Mouse (Mus musculus) 3T3-L1 (cell line): ENCODE results near the gene Cul1.
A peak's percentile ranks its signal among the peaks of the same experiment; 100 is the strongest.

ENCODE experiments used
- DNase-seq: peaks from one replicate; pipeline ENCODE4 v3.0.0-alpha.2; 2015; ENCODE audit warnings: low read depth, low spot score

Gene Cul1

DNA sequence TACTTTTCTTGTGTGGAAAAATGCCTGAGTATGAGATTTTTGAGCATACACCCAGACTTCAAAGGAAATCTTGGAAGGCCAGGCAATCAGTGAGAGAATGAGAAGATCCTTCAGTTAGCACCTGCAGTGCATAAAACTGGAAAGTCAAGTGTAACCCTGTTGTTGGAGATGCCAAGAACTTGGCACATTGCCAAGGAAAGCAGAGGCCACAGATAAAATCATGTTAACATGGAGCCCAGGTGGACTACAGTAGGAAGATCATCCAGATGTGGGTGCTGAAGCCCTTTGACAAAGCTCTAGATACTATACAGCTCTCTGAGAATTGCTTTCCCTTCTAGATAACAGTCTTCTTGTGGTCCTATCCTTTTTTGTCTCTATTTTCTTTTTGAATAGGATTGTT lies 19.2 kb downstream of the Cul1 start:
- DNase-seq: no peak

DNA sequence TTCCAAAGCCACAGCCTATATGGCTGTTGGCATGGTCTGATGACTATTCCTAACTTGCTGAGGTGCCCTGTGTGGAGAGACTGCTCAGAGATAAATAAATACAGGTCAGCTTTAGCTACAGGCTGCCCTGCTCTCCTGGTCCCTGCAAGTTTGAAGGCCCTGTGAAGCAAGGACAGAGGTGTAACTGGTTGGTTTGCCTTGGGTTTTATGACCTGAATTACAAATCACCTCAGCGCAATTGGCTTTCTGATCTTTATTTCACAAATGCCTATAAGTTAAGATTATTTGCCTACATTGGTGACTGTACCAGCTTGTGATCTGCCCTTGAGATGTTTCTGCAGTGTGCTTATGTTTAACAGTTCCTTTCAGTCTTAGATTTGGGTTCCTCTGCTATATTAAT lies 28.8 kb downstream of the Cul1 start:
- no peak for DNase-seq

DNA sequence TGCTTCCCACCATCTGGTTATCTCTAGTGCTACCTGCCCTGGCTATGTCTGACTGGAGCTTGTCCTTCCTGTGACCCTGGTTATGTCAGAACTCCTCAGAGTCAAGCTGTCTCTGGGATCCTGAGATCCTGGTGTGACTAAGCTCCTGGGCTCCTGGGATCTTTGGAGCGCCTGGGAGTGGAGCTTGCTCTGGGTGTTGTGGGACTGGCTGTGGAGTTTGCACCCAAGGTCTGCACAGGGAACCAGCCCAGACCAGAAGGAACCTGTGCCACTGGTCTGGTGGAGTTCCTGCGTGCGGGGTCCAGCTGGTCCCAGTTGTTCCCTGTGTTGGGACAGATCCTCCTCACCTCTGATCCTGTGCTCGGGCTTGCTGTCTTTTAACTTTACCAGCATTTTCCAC lies 41.4 kb downstream of the Cul1 start:
- peak; percentile 53 for DNase-seq

DNA sequence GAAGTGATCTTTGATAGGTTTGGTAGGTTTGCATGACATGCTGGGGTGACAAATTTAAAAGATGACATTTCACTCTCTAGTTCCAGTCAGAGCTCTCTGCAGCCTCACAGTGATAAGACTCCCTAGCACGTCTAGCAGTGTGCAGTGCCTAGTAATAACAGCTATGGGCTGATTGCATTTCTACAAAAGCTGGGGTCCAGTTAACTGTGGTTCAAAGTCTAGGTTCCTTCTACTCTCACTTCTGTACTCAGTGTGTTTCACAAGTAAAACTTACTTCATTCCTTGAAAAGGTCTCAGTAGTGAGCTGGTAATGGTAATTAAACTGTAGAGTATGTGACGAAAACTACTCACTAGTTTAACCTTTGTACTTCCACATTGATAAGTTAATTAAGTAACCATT lies 66.8 kb downstream of the Cul1 start:
- DNase-seq: no peak

DNA sequence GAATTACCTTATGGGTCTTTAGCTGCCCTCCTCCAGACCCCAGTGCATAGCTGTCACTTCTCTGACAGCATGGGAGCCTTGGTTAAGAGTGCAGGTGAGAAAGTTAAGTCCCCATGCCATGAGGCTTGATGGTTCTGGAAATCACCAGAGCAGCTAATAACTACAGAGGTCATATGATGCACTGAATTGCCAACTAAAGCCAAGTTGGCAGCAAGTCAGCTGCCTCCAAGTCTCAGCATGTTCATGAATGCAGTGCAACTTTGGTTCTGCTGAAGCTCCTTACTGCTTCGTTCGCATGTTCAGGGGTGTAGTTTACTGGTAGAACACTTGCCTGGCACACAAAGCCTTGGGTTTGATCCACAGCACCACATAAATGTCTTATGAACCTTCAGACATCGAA lies 69.2 kb downstream of the Cul1 start:
- no peak for DNase-seq

DNA sequence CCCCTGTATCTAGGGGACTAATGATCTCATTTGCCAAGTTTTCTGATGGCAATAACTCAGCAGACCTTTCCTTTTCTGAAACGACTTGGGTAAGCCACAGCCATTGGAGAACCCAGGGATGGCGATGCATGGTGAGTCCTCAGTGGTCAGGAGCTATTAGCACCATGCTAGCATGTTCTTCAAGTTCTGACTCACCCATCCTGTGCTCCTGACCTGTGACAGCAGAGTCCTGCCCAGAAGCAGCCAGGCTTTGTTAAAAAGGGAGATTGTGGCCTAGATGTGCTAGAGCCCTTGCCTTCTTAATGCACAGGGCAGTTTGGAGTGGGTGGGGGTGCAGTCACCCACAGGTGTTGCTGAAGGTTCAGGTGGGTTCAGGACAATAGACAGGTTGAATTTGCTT lies 71.8 kb downstream of the Cul1 start:
- DNase-seq: peak; percentile 24

DNA sequence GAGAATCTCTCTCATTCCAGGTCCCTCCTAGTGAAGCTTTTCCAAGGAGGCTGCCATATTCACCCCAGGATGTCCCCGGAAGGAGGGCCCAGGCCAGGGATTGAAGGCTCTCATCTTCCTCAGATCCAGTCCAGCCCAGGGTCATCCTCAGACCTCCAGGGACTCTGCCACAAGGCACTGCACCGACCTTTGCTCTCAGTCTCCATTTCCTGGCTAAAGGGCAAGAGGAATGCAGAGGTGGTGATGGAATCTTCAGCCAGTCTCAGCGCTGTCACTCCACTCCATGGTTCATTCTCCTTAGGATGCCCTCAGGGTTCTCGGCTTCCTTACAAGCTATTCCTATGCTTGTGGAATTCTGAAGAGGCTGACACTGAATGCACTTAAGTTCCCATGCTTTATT lies 73.2 kb downstream of the Cul1 start:
- no peak for DNase-seq

DNA sequence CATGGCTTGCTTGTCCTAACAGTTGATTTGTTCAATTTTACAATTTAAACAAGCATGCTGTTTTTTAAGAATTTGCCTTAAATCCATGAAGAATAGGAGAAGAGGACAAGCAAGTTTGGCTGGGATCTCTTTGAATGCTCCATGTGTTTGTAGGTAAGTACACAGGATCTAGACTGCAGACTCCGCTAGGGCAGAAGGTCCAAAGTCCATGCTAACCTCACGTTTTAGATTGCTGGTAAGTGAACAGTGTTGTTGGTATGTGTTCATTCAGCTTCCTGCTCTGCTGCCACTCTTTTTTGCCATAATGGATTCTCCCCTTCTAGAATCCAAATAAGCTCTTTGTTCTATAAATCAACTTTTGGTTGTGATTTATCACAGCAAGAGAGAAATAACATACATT lies 73.9 kb downstream of the Cul1 start:
- DNase-seq: no peak

DNA sequence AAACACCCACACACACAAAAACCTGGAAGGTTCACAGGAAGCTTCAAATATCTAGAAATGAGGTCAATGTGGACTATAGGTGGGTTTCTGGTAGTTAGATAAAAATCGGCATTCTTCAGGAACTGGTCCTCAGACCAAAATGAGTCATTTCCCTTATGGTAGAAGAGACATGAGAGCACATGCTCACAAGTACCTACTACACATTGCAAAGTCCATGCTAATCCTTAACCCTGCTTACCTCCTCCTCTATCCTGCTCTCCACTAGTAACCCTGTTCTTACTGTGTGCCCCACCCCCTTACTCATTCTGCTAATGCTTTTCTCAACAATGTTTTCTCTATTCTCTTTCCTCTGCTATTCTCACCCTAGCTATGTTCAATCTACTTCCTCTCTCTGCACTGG lies 74.5 kb downstream of the Cul1 start:
- peak; percentile 41 for DNase-seq

DNA sequence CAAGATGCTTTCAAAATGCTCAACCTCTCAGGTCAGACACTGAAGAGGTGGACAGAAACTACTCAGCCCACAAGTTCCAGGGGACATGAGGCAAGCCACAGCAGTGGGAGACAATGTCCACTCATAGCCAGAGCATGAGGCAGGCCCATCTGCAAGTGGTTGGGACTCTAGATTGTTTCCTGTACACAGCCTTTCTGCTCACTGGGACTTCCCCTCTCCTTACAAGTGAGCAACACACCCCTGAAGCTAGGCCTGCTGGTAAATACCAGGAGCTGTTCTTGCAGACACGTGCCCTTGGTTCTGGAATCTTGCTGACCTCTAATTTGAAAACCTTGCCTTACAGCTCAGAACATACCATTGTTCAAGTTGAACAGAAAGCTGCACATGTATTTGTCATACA lies 79.3 kb downstream of the Cul1 start:
- peak; percentile 20 for DNase-seq

DNA sequence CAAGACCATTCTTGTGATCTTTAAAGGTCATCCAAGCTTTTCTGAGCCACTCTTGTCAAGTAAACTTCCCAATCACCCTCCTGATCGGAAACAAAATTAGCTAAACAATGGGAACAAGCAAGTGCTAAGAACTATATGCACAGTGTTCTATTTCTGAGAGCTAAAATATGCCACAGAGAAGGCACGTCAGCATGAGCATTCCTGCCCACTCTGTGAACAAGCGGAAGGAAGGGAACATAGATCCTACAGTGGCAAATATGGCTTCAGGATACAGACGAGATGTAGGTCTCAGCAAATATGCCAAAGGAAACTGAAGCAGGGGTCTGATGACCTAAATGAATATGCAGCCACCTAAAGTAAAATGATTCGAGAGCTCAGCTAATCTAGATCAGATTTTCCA lies 82.1 kb downstream of the Cul1 start:
- DNase-seq: no peak

DNA sequence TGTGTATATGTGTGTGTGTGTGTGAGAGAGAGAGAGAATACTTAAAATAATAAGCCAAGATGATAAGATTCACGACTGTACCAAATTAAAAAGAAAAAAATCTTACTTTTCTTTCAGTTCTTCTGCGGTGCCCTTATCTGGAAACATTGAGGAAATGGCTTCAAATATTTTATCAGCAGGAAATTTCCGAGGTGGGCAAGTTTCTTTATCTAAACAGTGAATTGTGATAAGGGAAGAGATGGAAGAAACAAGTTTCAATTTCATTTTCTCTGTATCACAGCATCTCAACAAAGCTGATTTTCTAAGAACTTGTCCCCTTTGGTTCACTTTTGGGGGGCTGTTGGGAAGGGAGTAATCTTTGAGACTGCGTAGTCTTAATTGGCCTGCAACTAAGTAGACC lies 99.1 kb downstream of the Cul1 start:
- DNase-seq: no peak

DNA sequence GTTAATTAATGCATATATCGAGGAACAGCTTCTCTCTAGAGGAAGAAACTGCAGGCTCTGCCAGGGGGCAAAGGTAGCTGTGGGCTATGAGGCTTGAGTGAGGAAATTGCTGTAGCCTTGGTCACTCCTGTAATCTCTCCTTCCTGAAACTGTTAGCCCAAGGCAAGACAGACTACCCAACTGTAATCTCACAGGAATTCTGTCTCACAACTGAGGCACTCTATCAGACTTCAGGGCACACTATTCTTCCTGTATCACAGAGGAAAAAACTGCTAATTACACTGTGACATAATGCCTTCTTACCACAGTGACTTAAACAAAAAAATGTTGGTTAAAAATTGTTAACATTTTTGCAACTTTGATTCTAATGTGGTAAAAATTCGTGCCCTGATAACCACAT lies 106.1 kb downstream of the Cul1 start:
- DNase-seq: peak; percentile 34

DNA sequence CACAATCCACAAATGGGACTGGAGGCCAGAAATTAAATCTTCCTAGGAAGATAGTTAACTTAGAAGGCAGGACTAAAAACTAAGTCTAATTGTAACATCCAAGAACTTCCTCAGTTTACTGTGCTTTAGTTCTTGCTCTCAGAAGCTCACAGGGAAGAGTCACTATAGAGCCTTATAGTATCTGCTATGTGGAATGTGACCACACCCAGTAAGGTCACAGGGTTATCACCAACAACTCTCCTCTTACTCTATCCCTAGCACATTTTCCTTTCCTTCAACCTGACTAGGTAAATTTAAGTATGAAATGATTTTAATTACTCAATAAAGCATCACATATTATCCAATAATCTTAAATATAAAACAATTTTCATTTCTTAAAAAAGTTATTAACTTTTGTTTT lies 107.2 kb downstream of the Cul1 start:
- no peak for DNase-seq

DNA sequence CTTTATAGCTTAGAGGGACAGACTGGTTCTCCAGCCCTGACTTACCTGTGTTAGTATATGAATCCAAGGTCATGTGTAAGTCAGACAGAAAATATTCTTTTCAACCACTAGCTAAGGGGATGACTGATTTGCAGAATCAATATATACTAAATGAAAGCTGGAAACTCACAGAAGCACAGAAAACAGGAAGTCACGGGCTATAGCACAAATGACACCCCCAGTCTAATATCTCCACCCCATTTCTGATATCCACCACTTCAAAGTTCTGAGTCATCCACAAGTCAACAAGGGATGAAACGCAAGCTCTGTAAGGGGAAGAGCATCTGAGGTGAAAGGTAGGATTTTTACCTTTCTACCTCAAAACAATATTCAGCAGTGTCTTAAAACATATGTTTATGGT lies 107.6 kb downstream of the Cul1 start:
- DNase-seq: no peak

DNA sequence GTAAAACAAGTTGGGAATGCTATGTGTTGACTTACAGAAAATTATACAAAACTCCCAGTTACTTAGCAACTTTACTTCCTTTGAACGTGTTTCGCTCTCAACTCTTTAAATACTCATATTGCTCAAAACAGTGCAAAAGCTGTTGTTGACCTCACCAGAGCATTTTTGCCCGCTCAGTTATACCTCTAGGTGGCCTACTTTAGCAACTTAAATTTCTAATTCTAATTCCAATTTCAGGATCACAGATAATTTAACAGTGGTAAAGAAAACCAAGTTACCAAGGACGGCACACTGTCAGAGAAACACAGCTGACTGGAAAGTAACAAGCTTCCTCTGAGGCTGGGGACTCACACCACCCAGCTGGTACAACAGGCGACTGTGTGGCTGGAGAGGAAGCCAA lies 108.2 kb downstream of the Cul1 start:
- peak; percentile 21 for DNase-seq

DNA sequence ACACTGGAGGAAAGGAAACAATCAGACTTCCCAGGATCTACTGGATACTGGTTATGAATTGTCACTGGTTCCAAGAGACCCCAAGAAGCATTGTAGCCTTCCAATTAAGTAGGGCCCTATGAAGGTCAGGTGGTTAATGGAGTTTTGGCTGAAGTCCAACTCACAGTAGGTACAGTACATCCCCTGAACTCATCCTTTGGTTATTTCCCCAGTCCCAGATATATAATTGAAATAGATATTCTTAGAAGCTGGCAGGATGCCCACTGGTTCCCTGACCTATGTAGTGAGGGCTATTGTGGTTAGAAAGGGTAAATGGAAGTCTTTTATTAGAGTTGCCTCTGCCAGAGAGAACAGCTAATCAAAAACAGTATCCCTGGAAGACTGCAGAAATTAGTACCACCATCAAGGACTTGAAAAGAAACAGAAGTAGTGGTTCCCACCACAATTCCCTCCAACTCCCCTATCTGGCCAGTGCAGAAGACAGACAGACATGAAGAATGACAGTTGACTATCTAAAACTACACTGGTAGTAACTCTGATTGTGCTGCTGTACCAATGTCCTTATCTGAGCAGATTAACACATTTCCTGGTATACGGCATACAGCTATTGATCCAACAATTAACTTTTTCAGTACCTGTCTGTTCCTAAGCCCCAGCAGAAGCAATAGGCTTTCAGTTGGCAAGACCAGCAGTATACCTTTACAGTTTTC lies 112.3 kb downstream of the Cul1 start:
- peak; percentile 11 for DNase-seq

DNA sequence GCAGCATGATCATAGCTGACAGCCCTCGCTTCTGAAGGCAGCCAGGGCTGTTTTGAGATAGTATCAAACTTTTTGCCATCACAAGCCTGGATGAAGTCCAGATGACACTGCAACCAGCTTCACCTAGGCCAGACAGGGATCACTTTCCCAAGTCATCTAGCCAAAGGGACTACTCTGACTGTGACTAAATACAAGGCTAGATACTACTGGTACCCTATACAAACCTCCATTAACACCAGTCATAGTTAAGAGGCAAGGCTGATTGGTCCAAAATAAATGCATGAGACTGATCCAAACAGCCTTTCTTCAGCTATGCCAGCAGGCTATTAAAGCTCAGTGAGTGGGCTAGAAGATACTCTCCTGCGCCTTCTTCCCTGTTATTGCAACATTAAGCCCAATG lies 119.7 kb downstream of the Cul1 start:
- no peak for DNase-seq
